Mouse (Mus musculus) kidney, adult 2 months (tissue): ENCODE data around the gene Cflar.

Experiments
- CTCF ChIP-seq: fragments of 200-500 bp; conservative IDR thresholded peaks from 2 replicates; pipeline ENCODE4 v1.5.1; 2011; ENCODE audit warnings: low read depth, mild to moderate bottlenecking, control low read depth, low read length, moderate library complexity, mixed read lengths; ENCODE audit not compliant: insufficient read depth, insufficient read length
- POLR2A ChIP-seq: fragments of 200-500 bp; IDR thresholded peaks from one replicate; pipeline ENCODE4 v1.6.1; 2011; ENCODE audit warnings: low read depth, low read length, control low read depth

DNA sequence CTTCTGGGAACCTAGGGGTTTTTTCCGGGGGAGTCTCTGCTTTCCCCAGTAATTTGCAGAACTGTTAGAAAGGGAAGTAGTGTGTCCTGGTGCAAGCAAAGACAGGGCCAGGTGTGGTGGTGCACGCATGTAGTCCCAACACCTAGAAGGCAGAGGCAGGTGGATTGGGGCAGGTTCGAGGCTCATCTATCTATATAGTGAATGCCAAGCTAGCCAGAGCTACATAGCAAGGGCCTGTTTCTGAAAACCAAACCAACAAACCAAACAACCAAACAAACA is 17.2 kb downstream of the Cflar start:
- TF ChIP-seq CTCF (no peak), POLR2A (no peak)
